Mouse (Mus musculus): Measurements from ENCODE around the gene Zfp961. TPM values are rescaled to one million over a fixed set of nuclear protein-coding genes. Genes with fewer than 3 reads are reported as not detected.
"Not testable (repeated sequence)": the region's sequence is repeated elsewhere in the genome, so short reads cannot be mapped to it uniquely, and the experiment has no call there.

Gene Zfp961
- polyA plus RNA-seq, 1 experiment from 2014 or later, result 20.6 TPM

DNA sequence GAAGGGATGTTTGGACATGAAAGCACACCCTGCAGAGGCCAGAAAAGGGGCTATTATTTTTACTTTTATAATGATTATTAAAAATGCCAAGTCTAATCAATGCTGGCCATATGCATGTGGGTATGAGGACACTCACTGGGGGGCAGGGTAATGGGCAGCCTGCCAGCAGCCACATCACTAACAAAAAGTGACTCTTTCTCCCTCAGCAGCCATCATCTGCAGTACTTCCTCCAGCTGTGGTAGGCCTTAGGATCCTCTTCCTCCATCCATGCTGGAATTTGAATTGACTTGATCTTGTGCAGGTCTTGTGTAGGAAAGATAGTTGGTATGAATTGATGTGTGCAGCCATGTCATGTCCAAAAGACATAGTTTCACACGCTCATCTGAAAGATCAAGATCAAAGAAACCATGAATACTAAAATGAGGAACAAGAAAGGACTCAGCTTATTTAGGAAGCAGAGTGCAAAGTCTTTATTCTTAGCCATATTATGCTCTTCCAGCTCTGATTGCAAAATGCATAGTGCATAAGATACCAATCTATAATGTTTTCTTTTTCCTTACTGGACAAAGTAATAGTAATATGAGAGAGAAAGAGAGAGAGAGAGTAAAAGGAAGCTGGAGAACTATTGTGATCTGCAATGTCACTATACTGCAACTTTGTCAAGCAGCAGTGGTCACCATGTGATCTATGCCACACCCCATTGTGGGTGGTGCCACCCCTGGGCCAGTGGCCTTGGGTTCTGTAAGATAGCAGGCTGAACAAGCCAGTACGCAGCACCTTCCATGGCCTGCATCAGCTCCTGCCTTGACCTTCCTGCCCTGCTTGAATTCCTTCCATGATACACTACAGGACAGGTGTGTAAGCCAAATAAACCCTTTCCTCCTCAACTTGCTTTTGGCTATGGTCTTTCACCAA lies 10.3 kb upstream of the Zfp961 start:
- no peak overlapping the region for H3K27ac ChIP-seq (replicated peaks)
- peaks cover 3% of the 10 kb centered on the region; the same call in 1 of the 2 replicates for H3K27me3 ChIP-seq
- H3K4me3 ChIP-seq, result no peak overlapping the region
- WGBS, result 81% methylated on average over 2 of the region's 2 CpGs
- no peaks in the 10 kb centered on the region for H3K4me1 ChIP-seq
- no peaks in the 10 kb centered on the region for H3K9me3 ChIP-seq
- no peak overlapping the region for H3K9ac ChIP-seq (replicated peaks)
- no peak overlapping the region for H3K4me2 ChIP-seq (replicated peaks)
- no peaks in the 10 kb centered on the region for H3K36me3 ChIP-seq
- ATAC-seq (ENCODE audit: low FRiP score, low read depth), result no peak

DNA sequence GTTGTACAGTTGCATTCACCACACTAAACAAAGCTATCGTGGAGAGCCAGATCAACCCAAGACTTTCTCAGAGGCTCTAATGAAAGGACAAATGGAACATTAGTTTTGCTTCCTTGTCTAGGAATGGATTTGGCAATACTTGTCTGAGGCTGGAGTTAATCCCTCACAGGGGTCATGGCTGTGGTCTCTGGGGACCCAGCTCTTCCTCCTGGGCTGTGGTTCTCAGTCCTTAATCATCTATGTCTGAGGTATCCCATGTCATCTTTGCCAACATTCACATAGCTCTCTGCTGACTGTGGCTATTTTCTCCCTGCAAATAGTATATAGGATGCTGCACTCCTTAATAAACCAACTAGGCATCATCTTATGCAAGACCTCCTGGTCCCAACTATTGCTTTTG lies 9.1 kb upstream of the Zfp961 start:
- no peaks in the 10 kb centered on the region for H3K36me3 ChIP-seq
- no peak for ATAC-seq (ENCODE audit: low FRiP score, low read depth)
- no peaks in the 10 kb centered on the region for H3K9me3 ChIP-seq
- no peak overlapping the region for H3K27ac ChIP-seq (replicated peaks)
- peaks cover 3% of the 10 kb centered on the region; the same call in 1 of the 2 replicates for H3K27me3 ChIP-seq
- 93% methylated on average over 1 of the region's 1 CpGs for WGBS
- H3K4me3 ChIP-seq, result no peak overlapping the region
- no peak overlapping the region for H3K4me2 ChIP-seq (replicated peaks)
- no peaks in the 10 kb centered on the region for H3K4me1 ChIP-seq
- no peak overlapping the region for H3K9ac ChIP-seq (replicated peaks)

- Histone ChIP-seq H3K27ac (replicated peaks) (no peak overlapping the region), H3K9ac (replicated peaks) (no peak overlapping the region), H3K4me2 (replicated peaks) (no peak overlapping the region), H3K4me3 (no peak overlapping the region), H3K36me3 (0 out of 2 replicates have a peak, but pooled peaks cover 4% of the 10 kb centered on the region), H3K9me3 (no peaks in the 10 kb centered on the region), H3K27me3 (peaks cover 3% of the 10 kb centered on the region; the same call in 1 of the 2 replicates), H3K4me1 (peaks cover 17% of the 10 kb centered on the region)
- 96% methylated on average over 5 of the region's 5 CpGs for WGBS
- ATAC-seq (ENCODE audit: low FRiP score, low read depth), result no peak
Measured at GRCm38 (mm10) chr8:71948624-71949023, 2.2 kb upstream of the Zfp961 start.

GRCm38 (mm10) chr8:71951436-71952161 lies 761 bp downstream of the Zfp961 start:
- Histone ChIP-seq H3K9me3 (peaks cover 15% of the 10 kb centered on the region), H3K4me3 (peak overlapping the region; percentile 63), H3K27me3 (no peaks in the 10 kb centered on the region), H3K4me1 (peaks cover 17% of the 10 kb centered on the region), H3K27ac (replicated peaks) (peak overlapping the region; percentile 25; the same call in 1 of the 2 replicates), H3K4me2 (replicated peaks) (peak overlapping the region; percentile 66), H3K9ac (replicated peaks) (peak overlapping the region; percentile 71), H3K36me3 (peaks cover 19% of the 10 kb centered on the region)
- no peak for ATAC-seq (ENCODE audit: low FRiP score, low read depth)
- 41% methylated on average over 14 of the region's 14 CpGs for WGBS

DNA sequence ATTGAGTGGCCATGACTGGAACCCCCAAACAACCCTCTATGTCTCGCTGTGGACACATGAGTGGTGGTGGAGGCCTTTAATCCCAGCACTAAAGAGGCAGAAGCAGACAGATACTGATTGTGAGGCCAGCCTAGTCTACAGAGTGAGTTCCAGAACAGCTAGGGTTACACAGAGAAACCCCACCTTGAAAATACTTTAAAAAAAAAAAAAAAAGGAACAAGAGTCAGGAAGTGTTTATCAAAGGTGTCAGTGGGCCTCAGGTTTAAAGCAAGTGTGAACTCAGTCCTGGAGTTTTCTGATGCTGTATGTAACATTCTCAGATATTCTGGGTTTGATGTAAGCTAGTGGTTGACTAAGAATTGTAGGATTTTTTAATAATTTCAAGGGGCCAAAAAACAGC lies 1.7 kb downstream of the Zfp961 start:
- 100% methylated on average over 1 of the region's 1 CpGs for WGBS
- no peak overlapping the region for H3K9ac ChIP-seq (replicated peaks)
- peaks cover 19% of the 10 kb centered on the region for H3K36me3 ChIP-seq
- peaks cover 17% of the 10 kb centered on the region for H3K4me1 ChIP-seq
- H3K27me3 ChIP-seq, result no peaks in the 10 kb centered on the region
- H3K27ac ChIP-seq (replicated peaks), result no peak overlapping the region
- 0 out of 2 replicates have a peak overlapping the region, but pooled peaks have one; percentile 63 for H3K4me3 ChIP-seq
- no peak for ATAC-seq (ENCODE audit: low FRiP score, low read depth)
- peak overlapping the region; percentile 66; the same call in 1 of the 2 replicates for H3K4me2 ChIP-seq (replicated peaks)
- peaks cover 15% of the 10 kb centered on the region for H3K9me3 ChIP-seq

- Histone ChIP-seq H3K36me3 (peaks cover 19% of the 10 kb centered on the region), H3K4me1 (peaks cover 17% of the 10 kb centered on the region), H3K9me3 (peaks cover 15% of the 10 kb centered on the region)
- WGBS, result 96% methylated on average over 16 of the region's 16 CpGs
- not testable (repeated sequence) for H3K27me3 ChIP-seq; ATAC-seq (ENCODE audit: low FRiP score, low read depth); H3K4me2 ChIP-seq (replicated peaks); H3K27ac ChIP-seq (replicated peaks); H3K4me3 ChIP-seq; H3K9ac ChIP-seq (replicated peaks)
Measured at GRCm38 (mm10) chr8:71952961-71953700, 2.3 kb downstream of the Zfp961 start.

DNA sequence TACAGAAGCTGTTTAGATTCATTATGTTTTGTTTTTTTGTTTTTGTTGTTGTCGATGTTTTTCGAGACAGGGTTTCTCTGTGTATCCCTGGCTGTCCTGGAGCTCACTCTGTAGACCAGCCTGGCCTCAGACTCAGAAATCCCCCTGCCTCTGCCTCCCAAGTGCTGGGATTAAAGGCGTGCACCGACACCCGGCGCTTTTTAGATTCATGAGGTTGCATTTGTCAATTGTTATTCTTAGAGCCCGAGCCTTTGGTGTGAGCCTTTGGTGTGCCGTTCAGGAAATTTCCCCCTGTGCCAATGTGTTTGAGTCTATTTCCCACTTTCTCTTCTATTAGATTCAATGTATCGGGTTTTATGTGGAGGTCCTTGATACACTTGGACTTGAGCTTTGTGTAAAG lies 3.8 kb downstream of the Zfp961 start:
- H3K4me3 ChIP-seq, result no peak overlapping the region
- WGBS, result 96% methylated on average over 9 of the region's 9 CpGs
- H3K27me3 ChIP-seq, result no peaks in the 10 kb centered on the region
- H3K36me3 ChIP-seq, result peaks cover 19% of the 10 kb centered on the region
- H3K4me1 ChIP-seq, result peaks cover 17% of the 10 kb centered on the region
- no peak overlapping the region for H3K27ac ChIP-seq (replicated peaks)
- no peak for ATAC-seq (ENCODE audit: low FRiP score, low read depth)
- H3K9ac ChIP-seq (replicated peaks), result no peak overlapping the region
- H3K9me3 ChIP-seq, result peaks cover 15% of the 10 kb centered on the region
- no peak overlapping the region for H3K4me2 ChIP-seq (replicated peaks)

- Histone ChIP-seq H3K4me2 (replicated peaks) (no peak overlapping the region), H3K9ac (replicated peaks) (no peak overlapping the region), H3K27me3 (no peaks in the 10 kb centered on the region), H3K4me3 (no peak overlapping the region), H3K9me3 (peaks cover 5% of the 10 kb centered on the region; the same call in 1 of the 2 replicates), H3K4me1 (no peaks in the 10 kb centered on the region), H3K36me3 (peaks cover 21% of the 10 kb centered on the region), H3K27ac (replicated peaks) (no peak overlapping the region)
- no peak for ATAC-seq (ENCODE audit: low FRiP score, low read depth)
Measured at GRCm38 (mm10) chr8:71960483-71960882, 9.6 kb downstream of the Zfp961 start.

GRCm38 (mm10) chr8:71961796-71962195 lies 11.0 kb downstream of the Zfp961 start:
- 0 out of 2 replicates have a peak, but pooled peaks cover 4% of the 10 kb centered on the region for H3K9me3 ChIP-seq
- 96% methylated on average over 5 of the region's 5 CpGs for WGBS
- H3K4me1 ChIP-seq, result no peaks in the 10 kb centered on the region
- H3K36me3 ChIP-seq, result peaks cover 34% of the 10 kb centered on the region
- H3K4me3 ChIP-seq, result no peak overlapping the region
- no peak overlapping the region for H3K4me2 ChIP-seq (replicated peaks)
- ATAC-seq (ENCODE audit: low FRiP score, low read depth), result no peak
- no peak overlapping the region for H3K27ac ChIP-seq (replicated peaks)
- no peaks in the 10 kb centered on the region for H3K27me3 ChIP-seq
- H3K9ac ChIP-seq (replicated peaks), result no peak overlapping the region

DNA sequence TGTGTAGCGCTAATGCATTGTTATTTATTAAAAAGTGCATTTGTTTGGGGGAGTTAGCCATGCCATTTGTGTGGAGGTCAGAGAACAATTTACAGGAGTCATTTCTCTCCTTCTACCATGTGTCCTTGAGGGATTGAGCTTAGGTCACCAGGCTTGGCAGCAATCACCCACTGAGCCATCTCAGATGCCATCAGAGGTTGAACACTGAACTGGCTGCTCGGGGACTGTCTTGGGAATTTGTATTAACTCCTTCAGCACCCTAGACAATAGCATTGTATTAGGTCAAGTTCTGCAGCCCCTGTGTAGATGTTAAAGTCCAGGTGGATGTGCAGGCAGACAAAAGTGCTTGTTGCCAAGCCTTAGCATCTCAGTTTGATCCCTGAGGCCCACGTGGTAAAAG lies 13.2 kb downstream of the Zfp961 start:
- H3K27ac ChIP-seq (replicated peaks), result no peak overlapping the region
- no peaks in the 10 kb centered on the region for H3K4me1 ChIP-seq
- H3K36me3 ChIP-seq, result peaks cover 57% of the 10 kb centered on the region
- H3K27me3 ChIP-seq, result no peaks in the 10 kb centered on the region
- no peak overlapping the region for H3K9ac ChIP-seq (replicated peaks)
- H3K4me2 ChIP-seq (replicated peaks), result no peak overlapping the region
- peaks cover 4% of the 10 kb centered on the region; the same call in 1 of the 2 replicates for H3K9me3 ChIP-seq
- WGBS, result 91% methylated on average over 3 of the region's 3 CpGs
- no peak for ATAC-seq (ENCODE audit: low FRiP score, low read depth)
- H3K4me3 ChIP-seq, result no peak overlapping the region

DNA sequence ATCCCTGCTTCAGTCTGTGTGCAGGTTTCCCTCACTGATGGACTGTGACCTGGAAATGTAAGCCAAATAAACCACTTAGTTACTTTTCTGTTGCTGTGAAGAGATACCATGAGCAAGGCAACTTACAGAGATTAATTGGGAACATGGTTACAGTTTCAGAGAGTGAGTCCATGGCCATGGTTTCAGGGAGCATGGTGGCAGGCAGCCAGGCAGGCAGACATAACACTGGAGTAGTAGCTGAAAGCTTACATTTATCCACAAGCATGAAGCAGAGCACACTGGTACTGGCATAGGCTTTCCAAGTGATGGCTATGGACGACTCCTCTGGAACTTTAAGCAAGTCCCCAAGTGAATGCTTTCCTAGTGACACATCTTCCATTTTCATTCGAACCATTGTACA lies 14.3 kb downstream of the Zfp961 start:
- H3K4me2 ChIP-seq (replicated peaks), result no peak overlapping the region
- no peaks in the 10 kb centered on the region for H3K27me3 ChIP-seq
- no peaks in the 10 kb centered on the region for H3K4me1 ChIP-seq
- no peak overlapping the region for H3K4me3 ChIP-seq
- H3K27ac ChIP-seq (replicated peaks), result no peak overlapping the region
- H3K9me3 ChIP-seq, result peaks cover 4% of the 10 kb centered on the region; the same call in 1 of the 2 replicates
- no peak overlapping the region for H3K9ac ChIP-seq (replicated peaks)
- ATAC-seq (ENCODE audit: low FRiP score, low read depth), result no peak
- peaks cover 67% of the 10 kb centered on the region for H3K36me3 ChIP-seq
- 96% methylated on average over 2 of the region's 2 CpGs for WGBS

Data from midbrain, embryonic 12.5 days (tissue).